Mouse (Mus musculus): ENCODE results near the gene Ak7.

DNA sequence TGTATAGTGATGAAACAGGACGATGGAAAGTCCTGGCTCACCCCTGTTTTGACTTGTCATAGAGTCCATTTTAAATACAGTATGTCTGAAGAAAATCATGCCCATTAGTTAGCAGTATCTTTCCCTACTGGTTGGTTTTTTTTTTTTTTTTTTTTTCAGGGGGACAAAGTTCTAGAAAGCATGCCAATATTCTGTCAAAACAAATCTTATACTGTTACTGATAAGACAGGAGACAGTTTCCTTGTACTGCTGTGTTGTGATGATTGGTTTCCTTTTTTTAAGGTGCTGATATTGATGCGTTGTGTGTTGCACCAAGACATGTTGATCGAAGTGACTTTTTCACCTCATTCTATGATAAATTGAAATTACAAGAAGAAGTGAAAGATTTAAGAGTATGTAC is 100.4 kb downstream of the Ak7 start:
- no peak for TF ChIP-seq GATA1 (IDR thresholded peaks at IDR 0.05; ENCODE audit: borderline replicate concordance, low read length)
- TF ChIP-seq FLI1 (IDR thresholded peaks at IDR 0.05; ENCODE audit: low read length): no peak
